In the genomic region with DNA sequence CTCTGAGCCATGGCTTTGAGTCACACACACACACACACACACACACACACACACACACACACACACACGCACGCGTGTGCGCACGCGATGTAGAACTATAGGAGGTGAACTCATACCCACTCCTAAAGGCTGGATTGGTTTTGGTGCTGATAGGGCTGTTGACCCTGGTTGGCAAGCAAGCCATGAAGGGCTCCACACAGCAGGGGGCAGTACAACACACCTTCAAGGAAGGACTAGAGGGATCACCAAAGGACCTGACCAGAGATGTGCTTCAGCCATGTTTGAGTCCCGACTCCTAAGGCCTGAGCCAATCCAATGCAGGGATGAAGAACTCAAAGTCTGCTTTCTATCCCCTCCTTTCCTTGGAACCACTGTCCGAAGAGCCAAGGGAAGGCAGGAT, we compare ENCODE assay signal across 8 mouse cellular contexts. TPM values are rescaled to one million over a fixed set of nuclear protein-coding genes. Genes with fewer than 3 reads are reported as not detected.
DNase-seq lines count a peak whose midpoint lies in the region; ATAC-seq and TF ChIP-seq lines count a peak whose summit lies in the region.

No protein-coding gene starts in this region.

- no peak overlapping the region for H3K27ac ChIP-seq in ES-Bruce4 (ENCODE audit: insufficient read depth, low read length)
- peak overlapping the region; percentile 97; the same call in 1 of the 2 replicates for H3K27ac ChIP-seq in intestine, embryonic 14.5 days (ENCODE audit: low read depth)
- H3K27ac ChIP-seq in lung, embryonic 16.5 days (ENCODE audit: low read length), result peak overlapping the region; percentile 90

- TF ChIP-seq POLR2A in ES-Bruce4 (IDR thresholded peaks at IDR 0.05; ENCODE audit: insufficient read depth, low read length), result no peak

- H3K4me3 ChIP-seq in ES-Bruce4 (ENCODE audit: low read depth, low read length), result no peak overlapping the region
- no peak overlapping the region for H3K4me3 ChIP-seq in intestine, embryonic 14.5 days (ENCODE audit: low read depth, low read length)
- no peak overlapping the region for H3K4me3 ChIP-seq in lung, embryonic 16.5 days (ENCODE audit: low read length)

- no peaks in the 10 kb centered on the region for H3K36me3 ChIP-seq in ES-Bruce4 (ENCODE audit: control insufficient read depth, insufficient read depth, low read length, poor library complexity, severe bottlenecking)
- no peaks in the 10 kb centered on the region for H3K36me3 ChIP-seq in intestine, embryonic 14.5 days (ENCODE audit: control insufficient read depth, insufficient read depth, low read length)
- no peaks in the 10 kb centered on the region for H3K36me3 ChIP-seq in lung, embryonic 16.5 days (ENCODE audit: control insufficient read depth, insufficient read depth, low read length)

- no peak overlapping the region for H3K4me2 ChIP-seq in intestine, embryonic 14.5 days (ENCODE audit: low read length)
- no peak overlapping the region for H3K4me2 ChIP-seq in lung, embryonic 16.5 days (ENCODE audit: low read depth, low read length)

- intact Hi-C loops in gastrocnemius, postnatal 14 days (cut with DNase I; ENCODE audit: low total_unique reads), result loop anchor here (10.0 kb wide), 1 partner anchor 375 kb away; no protein-coding TSS in a partner anchor

- 96% methylated on average over 8 of the region's 8 CpGs for WGBS in intestine, embryonic 14.5 days
- WGBS in lung, embryonic 16.5 days, result 95% methylated on average over 8 of the region's 8 CpGs

- TF ChIP-seq CTCF in ES-Bruce4 (IDR thresholded peaks at IDR 0.05; ENCODE audit: low read depth, low read length), result peak; percentile 60

- DNase-seq in gastrocnemius, postnatal 14 days, result peak; percentile 39
- no peak for DNase-seq in gastrocnemius, postnatal 25 days
- DNase-seq in intestine, embryonic 14.5 days (ENCODE audit: low spot score), result no peak
- peak; percentile 78 for DNase-seq in thymus, postnatal 4 days
- no peak for DNase-seq in left cerebral cortex, adult 8-10 months (ENCODE audit: low spot score in 2 of 2)
- DNase-seq in gastrocnemius, postnatal 10 days, result no peak

- TF ChIP-seq EP300 in ES-Bruce4 (IDR thresholded peaks at IDR 0.05; ENCODE audit: insufficient read depth, low read depth, low read length), result no peak

- H3K9ac ChIP-seq in ES-Bruce4 (ENCODE audit: low read depth, poor library complexity, severe bottlenecking), result no peak overlapping the region
- no peak overlapping the region for H3K9ac ChIP-seq in intestine, embryonic 14.5 days (ENCODE audit: low read length)
- H3K9ac ChIP-seq in lung, embryonic 16.5 days (ENCODE audit: low read length), result no peak overlapping the region

- no peaks in the 10 kb centered on the region for H3K9me3 ChIP-seq in ES-Bruce4 (replicated peaks; ENCODE audit: control insufficient read depth, insufficient read depth, low read length, poor library complexity, severe bottlenecking)
- H3K9me3 ChIP-seq in intestine, embryonic 14.5 days (ENCODE audit: control insufficient read depth, low read length), result 0 out of 2 replicates have a peak, but pooled peaks cover 2% of the 10 kb centered on the region
- H3K9me3 ChIP-seq in lung, embryonic 16.5 days (ENCODE audit: control insufficient read depth, low read length), result no peaks in the 10 kb centered on the region

- ATAC-seq in intestine, embryonic 14.5 days (replicated peaks; ENCODE audit: low FRiP score, low TSS enrichment, low read depth), result no peak
- no peak for ATAC-seq in lung, embryonic 16.5 days (ENCODE audit: low read depth)

- H3K4me1 ChIP-seq in ES-Bruce4 (ENCODE audit: control insufficient read depth, insufficient read depth, low read length), result peaks cover 3% of the 10 kb centered on the region
- peaks cover 41% of the 10 kb centered on the region for H3K4me1 ChIP-seq in intestine, embryonic 14.5 days (replicated peaks; ENCODE audit: control insufficient read depth, insufficient read depth, low read length)
- peaks cover 35% of the 10 kb centered on the region for H3K4me1 ChIP-seq in lung, embryonic 16.5 days (replicated peaks; ENCODE audit: control insufficient read depth, insufficient read depth, low read length)

- H3K27me3 ChIP-seq in ES-Bruce4 (ENCODE audit: control insufficient read depth, insufficient read depth, low read length, poor library complexity, severe bottlenecking), result no peaks in the 10 kb centered on the region
- no peaks in the 10 kb centered on the region for H3K27me3 ChIP-seq in intestine, embryonic 14.5 days (replicated peaks; ENCODE audit: control insufficient read depth, insufficient read depth, low read length)
- H3K27me3 ChIP-seq in lung, embryonic 16.5 days (ENCODE audit: control insufficient read depth, insufficient read depth, low read depth, low read length), result no peaks in the 10 kb centered on the region

RNA-seq across cellular contexts. Expression of gene Zfp36l1, which starts 16.7 kb away (rescaled TPM):
- total RNA-seq in gastrocnemius, postnatal 14 days (2021), result 10 to 100 TPM; 42.4 to 53.9 TPM
- 10 to 100 TPM; 23.0 to 27.2 TPM for total RNA-seq in gastrocnemius, postnatal 25 days (2021)
- polyA plus RNA-seq in ES-Bruce4 (2011; ENCODE audit: insufficient read depth, insufficient read length, low read depth, missing spikeins), result 71.6 and 75.7 TPM in 2 replicates
- polyA plus RNA-seq in intestine, embryonic 14.5 days (2014; fragmentation: Nextera tagmentation; extraction: Ambion mirVana), result 159 and 165 TPM in 2 replicates
- 131 and 152 TPM in 2 replicates for polyA plus RNA-seq in lung, embryonic 16.5 days (2015; fragmentation: Nextera tagmentation; extraction: Ambion mirVana)
- 10 to 100 TPM; 26.7 to 46.5 (median 33.3) TPM for total RNA-seq in left cerebral cortex, adult 8-10 months (2022)
- 10 to 100 TPM; 80.4 to 90.5 TPM for total RNA-seq in gastrocnemius, postnatal 10 days (2021)

Comparison
In these comparisons a context has a peak if more than half of its experiments do, and no peak if none do; other contexts are left out.
1. DNase-seq: peak in gastrocnemius, postnatal 14 days (single experiment) and thymus, postnatal 4 days (single experiment); none in gastrocnemius, postnatal 25 days (single experiment), intestine, embryonic 14.5 days (single experiment), left cerebral cortex, adult 8-10 months (0 of 2) and gastrocnemius, postnatal 10 days (single experiment).